Mouse (Mus musculus) embryonic fibroblast, embryonic 13.5 days (primary cell): ENCODE measurements around the gene Stac3. TPM values are rescaled to one million over a fixed set of nuclear protein-coding genes. Genes with fewer than 3 reads are reported as not detected.
A peak's percentile ranks its signal among the peaks of the same experiment; 100 is the strongest.

ENCODE experiments used
- H3K27ac ChIP-seq: 2 replicates; pipeline ENCODE4 v1.5.1; 2012; ENCODE audit warnings: low read length, control low read depth, inconsistent platforms; ENCODE audit not compliant: insufficient read depth
- H3K4me1 ChIP-seq: 2 replicates; pipeline ENCODE4 v1.6.1; 2011; ENCODE audit warnings: low read length; ENCODE audit not compliant: control insufficient read depth, insufficient read depth
- H3K4me3 ChIP-seq: 2 replicates; pipeline ENCODE4 v1.5.1; 2011; ENCODE audit warnings: mild to moderate bottlenecking, control low read depth, low read length; ENCODE audit not compliant: insufficient read depth
- CTCF ChIP-seq: IDR thresholded peaks from 2 replicates; pipeline ENCODE4 v1.5.1; 2011; ENCODE audit warnings: mild to moderate bottlenecking, control low read depth, low read length, moderate library complexity, borderline replicate concordance; ENCODE audit not compliant: insufficient read depth
- POLR2A ChIP-seq: IDR thresholded peaks from 2 replicates; pipeline ENCODE4 v1.6.1; 2011; ENCODE audit warnings: low read depth, mild to moderate bottlenecking, control low read depth, low read length, moderate library complexity
- polyA plus RNA-seq: library from polyadenylated mRNA; stranded (reverse); fragments of >200 nt; gene quantifications from 2 replicates; pipeline ENCODE4 v1.2.4, GENCODE M21; 2011; ENCODE audit warnings: low read depth; ENCODE audit not compliant: missing spikeins, insufficient read length

The Stac3 gene
- polyA plus RNA-seq, 1 experiment = 3.9 TPM

DNA sequence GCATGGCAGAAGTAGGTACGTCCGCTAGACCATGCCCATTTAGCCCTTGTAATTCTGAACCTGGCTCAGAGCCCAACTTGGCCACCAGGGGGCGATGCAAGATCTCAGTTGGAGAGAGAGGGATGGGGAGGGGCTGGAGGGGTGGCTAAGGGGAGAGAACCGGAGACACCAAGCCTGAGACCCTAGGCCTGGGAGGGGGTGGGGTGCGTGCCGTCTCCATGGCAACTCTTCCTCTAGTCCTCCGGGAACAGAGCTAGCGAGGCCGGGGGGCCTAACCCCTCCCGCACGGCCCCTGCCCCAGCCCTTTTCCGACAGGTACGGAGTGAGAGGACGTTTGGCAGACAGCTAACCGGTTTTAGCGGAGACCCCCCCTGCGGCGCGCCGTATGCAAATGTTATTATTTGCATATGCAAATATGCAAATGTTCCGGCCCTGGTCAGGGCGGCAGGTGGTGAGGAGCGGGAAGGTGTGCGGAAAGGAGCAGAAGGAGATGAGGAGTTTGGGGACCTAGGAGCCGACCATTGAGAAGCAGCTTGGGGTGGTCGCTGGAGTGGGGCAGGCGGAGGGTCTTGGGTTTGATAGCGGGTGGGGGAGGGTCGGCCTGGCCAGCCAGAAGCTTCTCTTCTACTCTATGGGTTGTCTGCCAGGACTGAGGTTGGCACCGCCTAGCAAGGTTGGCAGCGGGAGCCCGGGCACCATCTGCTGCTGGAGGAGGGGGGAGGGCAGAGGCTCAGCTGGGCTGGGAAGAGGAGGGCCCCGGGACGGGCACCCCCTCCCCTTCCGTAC lies 7.8 kb downstream of the Stac3 start:
- Histone ChIP-seq H3K4me3 (no peak overlapping the region), H3K27ac (no peak overlapping the region), H3K4me1 (no peaks in the 10 kb centered on the region; the same call in none of the 2 replicates)
- TF ChIP-seq POLR2A (no peak), CTCF (peak; percentile 63)

- Histone ChIP-seq H3K4me1 (no peaks in the 10 kb centered on the region; the same call in none of the 2 replicates), H3K27ac (no peak overlapping the region), H3K4me3 (no peak overlapping the region)
- no peak for TF ChIP-seq CTCF
- TF ChIP-seq POLR2A = no peak
Observed at GRCm38 (mm10) chr10:127509837-127510701, 8.6 kb downstream of the Stac3 start.

GRCm38 (mm10) chr10:127510895-127511617 lies 9.6 kb downstream of the Stac3 start:
- no peaks in the 10 kb centered on the region; the same call in none of the 2 replicates for H3K4me1 ChIP-seq
- TF ChIP-seq CTCF (no peak), POLR2A (no peak)
- peak overlapping the region; percentile 57 for H3K4me3 ChIP-seq
- no peak overlapping the region for H3K27ac ChIP-seq

GRCm38 (mm10) chr10:127511634-127512306 lies 10.3 kb downstream of the Stac3 start:
- TF ChIP-seq POLR2A (peak; percentile 39), CTCF (no peak)
- Histone ChIP-seq H3K4me3 (peak overlapping the region; percentile 57), H3K27ac (peak overlapping the region; percentile 38; the same call in 1 of the 2 replicates), H3K4me1 (no peaks in the 10 kb centered on the region; the same call in none of the 2 replicates)

DNA sequence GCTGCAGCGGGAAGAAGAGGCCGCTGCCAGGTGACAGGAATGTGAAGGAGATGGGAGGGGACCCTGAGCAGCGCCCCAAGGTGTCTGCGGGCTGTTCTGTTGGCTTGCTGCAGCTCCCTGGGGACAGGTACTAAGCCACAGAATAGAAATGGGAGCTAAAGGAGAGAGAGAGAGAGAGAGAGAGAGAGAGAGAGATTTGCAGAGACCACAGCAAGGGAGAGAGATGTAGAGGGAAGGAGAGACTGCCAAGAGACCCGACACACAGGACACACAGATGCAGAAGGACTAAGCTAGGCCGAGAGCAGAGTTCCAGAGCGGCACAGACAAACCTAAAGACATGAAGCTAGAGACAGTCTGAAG lies 10.8 kb downstream of the Stac3 start:
- Histone ChIP-seq H3K4me3 (peak overlapping the region; percentile 57), H3K27ac (peak overlapping the region; percentile 38; the same call in 1 of the 2 replicates), H3K4me1 (no peaks in the 10 kb centered on the region; the same call in none of the 2 replicates)
- no peak for TF ChIP-seq POLR2A
- no peak for TF ChIP-seq CTCF

DNA sequence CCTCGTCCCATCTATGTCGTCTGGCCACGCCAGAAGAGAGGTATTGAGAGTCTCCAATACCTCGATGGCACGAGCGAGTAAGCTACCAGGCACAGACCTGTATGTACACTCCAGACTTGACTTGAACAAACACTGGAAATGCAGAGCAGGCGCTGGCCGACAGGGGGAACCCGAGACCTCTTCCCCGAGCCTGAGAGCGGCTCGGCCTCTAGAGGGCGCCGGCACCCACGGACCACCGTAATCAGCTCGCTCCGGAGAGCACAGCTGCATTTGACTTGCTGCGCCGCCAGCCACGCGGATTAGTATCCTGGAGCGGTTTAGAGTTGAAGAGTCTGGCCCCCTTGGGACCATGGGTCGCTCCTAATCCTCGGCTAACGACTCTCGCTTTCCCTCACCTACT lies 11.3 kb downstream of the Stac3 start:
- Histone ChIP-seq H3K27ac (no peak overlapping the region), H3K4me1 (no peaks in the 10 kb centered on the region; the same call in none of the 2 replicates), H3K4me3 (no peak overlapping the region)
- no peak for TF ChIP-seq POLR2A
- TF ChIP-seq CTCF = peak; percentile 97

GRCm38 (mm10) chr10:127513501-127514091 lies 12.1 kb downstream of the Stac3 start:
- no peak overlapping the region for H3K4me3 ChIP-seq
- no peaks in the 10 kb centered on the region; the same call in none of the 2 replicates for H3K4me1 ChIP-seq
- H3K27ac ChIP-seq = no peak overlapping the region
- no peak for TF ChIP-seq POLR2A
- TF ChIP-seq CTCF = no peak

GRCm38 (mm10) chr10:127514111-127514698 lies 12.7 kb downstream of the Stac3 start:
- TF ChIP-seq POLR2A (no peak), CTCF (no peak)
- Histone ChIP-seq H3K4me3 (no peak overlapping the region), H3K4me1 (no peaks in the 10 kb centered on the region; the same call in none of the 2 replicates), H3K27ac (no peak overlapping the region)

- TF ChIP-seq POLR2A (no peak), CTCF (no peak)
- Histone ChIP-seq H3K4me3 (no peak within 1 kb of the TSS), H3K27ac (no peak within 1 kb of the TSS), H3K4me1 (no peaks in the 10 kb centered on the region; the same call in none of the 2 replicates)
Observed at GRCm38 (mm10) chr10:127514764-127515163, 13.3 kb downstream of the Stac3 start, which contains the start of gene Ndufa4l2. Ndufa4l2 (plus strand) TSS chr10:127514967.
